Mouse (Mus musculus) limb, embryonic 15.5 days (tissue): Measurements from ENCODE around the gene Naglu. TPM values are rescaled to one million over a fixed set of nuclear protein-coding genes. Genes with fewer than 3 reads are reported as not detected.

Source experiments
- ATAC-seq: fragments of 200-750 bp; cut with Nextera tagmentation; 2 replicates; pipeline ENCODE4 v1.8.0; 2017; ENCODE audit warnings: low read depth, moderate TSS enrichment; ENCODE audit not compliant: insufficient number of reproducible peaks, low FRiP score, low TSS enrichment
- H3K27ac ChIP-seq: fragments of 300-500 bp; sonication (generic); 2 replicates; pipeline ENCODE4 v1.5.1; 2015; ENCODE audit warnings: moderate library complexity, mild to moderate bottlenecking, inconsistent platforms
- H3K27me3 ChIP-seq: fragments of 300-500 bp; sonication (generic); 2 replicates; pipeline ENCODE4 v1.6.1; 2015; ENCODE audit warnings: inconsistent platforms
- H3K36me3 ChIP-seq: fragments of 300-500 bp; sonication (generic); 2 replicates; pipeline ENCODE4 v1.6.1; 2015; ENCODE audit warnings: inconsistent platforms
- H3K4me1 ChIP-seq: fragments of 300-500 bp; sonication (generic); 2 replicates; pipeline ENCODE4 v1.6.1; 2015; ENCODE audit warnings: inconsistent platforms
- H3K4me2 ChIP-seq: fragments of 300-500 bp; sonication (generic); 2 replicates; pipeline ENCODE4 v1.6.1; 2015; ENCODE audit warnings: mild to moderate bottlenecking, inconsistent platforms
- H3K4me3 ChIP-seq: fragments of 300-500 bp; sonication (generic); 2 replicates; pipeline ENCODE4 v1.5.1; 2015; ENCODE audit warnings: mild to moderate bottlenecking, inconsistent platforms
- H3K9ac ChIP-seq: fragments of 300-500 bp; sonication (generic); 2 replicates; pipeline ENCODE4 v1.6.1; 2015; ENCODE audit warnings: inconsistent platforms
- H3K9me3 ChIP-seq: fragments of 300-500 bp; sonication (generic); 2 replicates; pipeline ENCODE4 v1.6.1; 2016; ENCODE audit warnings: inconsistent platforms
- WGBS: fragments of 180-500 bp; shearing (Covaris S2); methylation state at CpG from one replicate; pipeline ENCODE4 v1.1.7; 2015; 5-methylcytosine and 5-hydroxymethylcytosine counted together
- polyA plus RNA-seq: library from polyadenylated mRNA; unstranded; fragments of >200 nt; fragmentation: Nextera tagmentation; extraction: Ambion mirVana; gene quantifications from 2 replicates; pipeline ENCODE4 v1.2.1, GENCODE M21; 2015

The Naglu gene
- 12.7 and 16.4 TPM in 2 replicates for polyA plus RNA-seq

- H3K4me3 ChIP-seq = peak within 1 kb of the TSS; percentile 72
- WGBS = 4% methylated on average over 35 of the region's 35 CpGs
- H3K27ac ChIP-seq = 0 out of 2 replicates have a peak within 1 kb of the TSS, but pooled peaks have one; percentile 24
- peak within 1 kb of the TSS; percentile 98 for H3K4me2 ChIP-seq
- peak; percentile 73 for ATAC-seq
- H3K27me3 ChIP-seq = peaks cover 18% of the 10 kb centered on the region
- H3K9me3 ChIP-seq = no peaks in the 10 kb centered on the region
- peaks cover 28% of the 10 kb centered on the region for H3K4me1 ChIP-seq
- no peaks in the 10 kb centered on the region for H3K36me3 ChIP-seq
- peak within 1 kb of the TSS; percentile 59 for H3K9ac ChIP-seq
Measured at GRCm38 (mm10) chr11:101069391-101070188, at the start of gene Naglu. Gene Naglu, plus strand, starts transcription at chr11:101070012.

DNA sequence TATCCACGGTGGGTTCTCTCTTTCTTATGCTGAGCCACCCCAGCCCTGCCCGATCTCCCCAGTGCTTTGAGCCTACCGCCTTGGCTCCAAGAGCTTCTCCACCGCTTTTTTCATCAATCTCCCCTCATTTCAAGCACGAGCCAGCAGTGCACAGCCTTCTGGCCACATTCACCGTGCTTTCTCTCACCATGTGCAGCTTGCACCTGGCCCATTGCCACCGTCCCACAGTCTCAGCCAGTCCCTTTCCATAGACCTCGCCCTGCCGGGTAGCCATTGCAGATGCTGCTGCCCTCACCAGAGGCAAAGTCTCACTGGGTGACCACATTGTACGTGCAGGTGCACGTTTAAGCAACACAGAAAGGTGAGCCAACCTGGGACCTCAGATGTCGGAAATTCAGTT lies 46.4 kb upstream of the Naglu start:
- Histone ChIP-seq H3K9me3 (no peaks in the 10 kb centered on the region), H3K4me1 (no peaks in the 10 kb centered on the region), H3K27me3 (no peaks in the 10 kb centered on the region), H3K4me2 (no peak overlapping the region), H3K36me3 (peaks cover 56% of the 10 kb centered on the region), H3K4me3 (no peak overlapping the region), H3K27ac (no peak overlapping the region), H3K9ac (no peak overlapping the region)
- 77% methylated on average over 12 of the region's 12 CpGs for WGBS
- ATAC-seq = no peak

- Histone ChIP-seq H3K4me3 (no peak overlapping the region), H3K9ac (no peak overlapping the region), H3K27ac (no peak overlapping the region), H3K36me3 (peaks cover 55% of the 10 kb centered on the region), H3K4me1 (no peaks in the 10 kb centered on the region), H3K9me3 (no peaks in the 10 kb centered on the region), H3K27me3 (no peaks in the 10 kb centered on the region), H3K4me2 (no peak overlapping the region)
- no peak for ATAC-seq
- 93% methylated on average over 4 of the region's 4 CpGs for WGBS
Measured at GRCm38 (mm10) chr11:101024001-101024400, 45.8 kb upstream of the Naglu start.

DNA sequence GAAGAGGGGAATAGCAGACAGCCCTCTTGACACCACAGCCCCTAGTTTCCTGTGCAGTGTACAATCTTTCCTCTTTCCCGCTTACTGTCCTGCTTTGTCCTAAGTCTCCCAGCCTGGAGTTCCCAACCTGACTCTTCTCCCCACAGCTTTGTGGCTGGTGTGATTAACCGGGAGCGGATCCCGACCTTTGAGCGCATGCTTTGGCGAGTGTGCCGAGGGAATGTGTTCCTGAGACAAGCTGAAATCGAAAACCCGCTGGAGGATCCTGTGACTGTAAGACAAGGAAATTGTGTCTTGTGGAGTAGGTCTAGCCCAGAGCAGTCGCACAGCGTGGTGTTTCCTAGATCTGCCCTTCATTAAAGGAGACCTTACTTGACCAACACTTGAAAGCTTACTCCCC lies 42.7 kb upstream of the Naglu start:
- Histone ChIP-seq H3K4me1 (no peaks in the 10 kb centered on the region), H3K27me3 (no peaks in the 10 kb centered on the region), H3K4me2 (no peak overlapping the region), H3K9ac (no peak overlapping the region), H3K36me3 (peaks cover 47% of the 10 kb centered on the region), H3K4me3 (no peak overlapping the region), H3K27ac (no peak overlapping the region), H3K9me3 (no peaks in the 10 kb centered on the region)
- ATAC-seq = no peak
- WGBS = 89% methylated on average over 11 of the region's 11 CpGs

- no peak overlapping the region for H3K27ac ChIP-seq
- no peak for ATAC-seq
- no peak overlapping the region for H3K4me2 ChIP-seq
- H3K9ac ChIP-seq = no peak overlapping the region
- WGBS = 62% methylated on average over 8 of the region's 8 CpGs
- H3K9me3 ChIP-seq = no peaks in the 10 kb centered on the region
- no peaks in the 10 kb centered on the region for H3K27me3 ChIP-seq
- no peaks in the 10 kb centered on the region for H3K4me1 ChIP-seq
- peaks cover 52% of the 10 kb centered on the region for H3K36me3 ChIP-seq
- H3K4me3 ChIP-seq = no peak overlapping the region
Measured at GRCm38 (mm10) chr11:101029320-101029719, 40.5 kb upstream of the Naglu start.

DNA sequence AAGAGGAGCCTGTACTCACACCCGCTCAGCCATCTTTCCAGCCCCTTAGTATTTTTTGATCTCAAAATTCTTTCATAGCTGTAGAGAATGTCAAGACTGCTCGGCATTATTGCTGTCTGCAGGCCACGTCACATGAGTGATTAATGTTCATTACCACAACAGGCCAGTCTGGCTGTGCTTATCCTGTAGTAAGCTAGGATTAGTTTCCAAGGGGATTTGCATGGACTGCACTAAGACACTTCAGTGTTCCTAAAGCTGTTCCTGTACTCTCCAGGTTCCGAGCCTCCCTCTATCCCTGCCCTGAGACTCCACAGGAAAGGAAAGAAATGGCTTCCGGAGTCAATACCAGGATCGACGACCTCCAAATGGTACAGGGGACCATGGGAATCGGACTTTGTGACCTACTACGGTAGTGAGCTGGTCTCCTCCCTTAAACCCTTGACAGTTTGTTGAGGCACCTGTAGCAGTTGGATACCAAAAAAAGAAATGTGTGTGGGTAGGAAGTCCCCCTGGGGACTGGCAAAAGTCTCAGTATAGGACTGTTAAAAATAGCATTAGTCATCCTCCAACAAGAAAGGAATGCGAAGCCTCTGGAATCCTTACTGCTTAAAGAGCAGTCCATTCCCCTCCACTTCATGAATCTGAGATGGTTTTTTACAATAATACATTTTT lies 39.5 kb upstream of the Naglu start:
- peaks cover 54% of the 10 kb centered on the region for H3K36me3 ChIP-seq
- 0 out of 2 replicates have a peak overlapping the region, but pooled peaks have one; percentile 6 for H3K27ac ChIP-seq
- no peak for ATAC-seq
- H3K27me3 ChIP-seq = no peaks in the 10 kb centered on the region
- H3K4me1 ChIP-seq = no peaks in the 10 kb centered on the region
- no peaks in the 10 kb centered on the region for H3K9me3 ChIP-seq
- no peak overlapping the region for H3K4me3 ChIP-seq
- no peak overlapping the region for H3K4me2 ChIP-seq
- WGBS = 68% methylated on average over 10 of the region's 10 CpGs
- H3K9ac ChIP-seq = no peak overlapping the region

- Histone ChIP-seq H3K4me2 (no peak overlapping the region), H3K36me3 (peaks cover 53% of the 10 kb centered on the region), H3K4me3 (no peak overlapping the region), H3K9me3 (no peaks in the 10 kb centered on the region), H3K27ac (no peak overlapping the region), H3K4me1 (no peaks in the 10 kb centered on the region), H3K9ac (no peak overlapping the region), H3K27me3 (no peaks in the 10 kb centered on the region)
- WGBS = 89% methylated on average over 4 of the region's 4 CpGs
- ATAC-seq = no peak
Measured at GRCm38 (mm10) chr11:101030808-101031156, 39.0 kb upstream of the Naglu start.

DNA sequence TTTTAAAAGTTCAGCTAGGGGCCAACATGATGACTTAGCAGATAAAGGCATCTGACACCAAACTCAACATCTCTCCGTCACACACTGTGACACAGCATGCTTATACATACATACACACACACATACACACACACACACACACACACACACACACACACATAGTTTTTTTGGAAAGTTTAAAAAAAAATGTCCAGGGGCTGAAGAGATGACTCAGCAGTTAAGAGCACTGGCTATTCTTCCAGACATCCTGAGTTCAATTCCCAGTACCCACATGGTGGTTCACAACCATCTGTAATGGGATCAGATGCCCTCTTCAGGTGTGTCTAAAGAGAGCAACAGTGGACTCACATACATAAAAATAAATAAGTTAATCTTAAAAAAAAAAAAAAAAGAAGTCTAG lies 38.3 kb upstream of the Naglu start:
- no peaks in the 10 kb centered on the region for H3K9me3 ChIP-seq
- no peak overlapping the region for H3K27ac ChIP-seq
- H3K9ac ChIP-seq = no peak overlapping the region
- no peak overlapping the region for H3K4me3 ChIP-seq
- H3K4me2 ChIP-seq = no peak overlapping the region
- no peaks in the 10 kb centered on the region for H3K4me1 ChIP-seq
- ATAC-seq = no peak
- no peaks in the 10 kb centered on the region for H3K27me3 ChIP-seq
- peaks cover 55% of the 10 kb centered on the region for H3K36me3 ChIP-seq
- WGBS = 95% methylated on average over 1 of the region's 1 CpGs

DNA sequence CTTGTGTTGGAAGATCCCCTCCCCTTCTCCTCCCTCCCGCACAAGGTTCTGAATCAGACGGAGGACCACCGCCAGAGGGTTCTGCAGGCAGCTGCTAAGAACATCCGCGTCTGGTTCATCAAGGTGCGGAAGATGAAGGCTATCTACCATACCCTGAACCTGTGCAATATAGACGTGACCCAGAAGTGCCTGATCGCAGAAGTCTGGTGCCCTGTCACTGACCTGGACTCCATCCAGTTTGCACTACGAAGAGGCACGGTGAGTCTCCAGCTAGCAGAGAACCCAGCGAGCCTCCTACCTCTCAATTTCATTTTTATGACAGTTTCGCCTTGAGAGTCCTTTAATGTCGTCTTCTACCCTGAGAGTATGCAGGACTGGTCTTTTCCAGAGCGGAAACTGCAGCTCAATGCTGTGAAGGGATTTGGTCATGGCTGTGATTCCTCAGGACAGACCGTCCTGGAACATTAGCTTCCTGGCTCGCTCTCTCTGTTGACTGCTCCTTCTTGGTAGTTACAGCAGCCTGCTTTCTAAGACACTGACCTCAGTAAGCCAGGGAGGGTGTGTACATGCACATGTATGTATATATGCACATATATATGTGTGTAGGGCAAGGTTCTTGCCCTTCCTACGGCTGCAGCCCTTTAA lies 35.8 kb upstream of the Naglu start:
- Histone ChIP-seq H3K27me3 (no peaks in the 10 kb centered on the region), H3K4me2 (no peak overlapping the region), H3K4me3 (no peak overlapping the region), H3K4me1 (no peaks in the 10 kb centered on the region), H3K27ac (no peak overlapping the region), H3K36me3 (peaks cover 66% of the 10 kb centered on the region), H3K9me3 (no peaks in the 10 kb centered on the region), H3K9ac (no peak overlapping the region)
- no peak for ATAC-seq
- 94% methylated on average over 17 of the region's 17 CpGs for WGBS

GRCm38 (mm10) chr11:101034614-101035327 lies 35.0 kb upstream of the Naglu start:
- Histone ChIP-seq H3K27ac (no peak overlapping the region), H3K27me3 (no peaks in the 10 kb centered on the region), H3K4me2 (no peak overlapping the region), H3K4me1 (no peaks in the 10 kb centered on the region), H3K9ac (no peak overlapping the region), H3K9me3 (no peaks in the 10 kb centered on the region), H3K36me3 (peaks cover 70% of the 10 kb centered on the region), H3K4me3 (no peak overlapping the region)
- ATAC-seq = no peak
- 90% methylated on average over 8 of the region's 8 CpGs for WGBS

- H3K4me1 ChIP-seq = no peaks in the 10 kb centered on the region
- ATAC-seq = no peak
- WGBS = 77% methylated on average over 4 of the region's 4 CpGs
Measured at GRCm38 (mm10) chr11:101035328-101035695, 34.5 kb upstream of the Naglu start.

More at GRCm38 (mm10) chr11:101035328-101035695, 34.5 kb upstream of the Naglu start:
- H3K27me3 ChIP-seq = no peaks in the 10 kb centered on the region
- no peak overlapping the region for H3K9ac ChIP-seq
- H3K4me2 ChIP-seq = no peak overlapping the region
- peaks cover 70% of the 10 kb centered on the region for H3K36me3 ChIP-seq
- no peaks in the 10 kb centered on the region for H3K9me3 ChIP-seq
- H3K4me3 ChIP-seq = no peak overlapping the region
- H3K27ac ChIP-seq = no peak overlapping the region
